Mouse (Mus musculus): ENCODE data around the gene Hoxa4. TPM values are rescaled to one million over a fixed set of nuclear protein-coding genes. Genes with fewer than 3 reads are reported as not detected.

Hoxa4 gene
- polyA plus RNA-seq, 1 experiment, result 0.44 TPM

DNA sequence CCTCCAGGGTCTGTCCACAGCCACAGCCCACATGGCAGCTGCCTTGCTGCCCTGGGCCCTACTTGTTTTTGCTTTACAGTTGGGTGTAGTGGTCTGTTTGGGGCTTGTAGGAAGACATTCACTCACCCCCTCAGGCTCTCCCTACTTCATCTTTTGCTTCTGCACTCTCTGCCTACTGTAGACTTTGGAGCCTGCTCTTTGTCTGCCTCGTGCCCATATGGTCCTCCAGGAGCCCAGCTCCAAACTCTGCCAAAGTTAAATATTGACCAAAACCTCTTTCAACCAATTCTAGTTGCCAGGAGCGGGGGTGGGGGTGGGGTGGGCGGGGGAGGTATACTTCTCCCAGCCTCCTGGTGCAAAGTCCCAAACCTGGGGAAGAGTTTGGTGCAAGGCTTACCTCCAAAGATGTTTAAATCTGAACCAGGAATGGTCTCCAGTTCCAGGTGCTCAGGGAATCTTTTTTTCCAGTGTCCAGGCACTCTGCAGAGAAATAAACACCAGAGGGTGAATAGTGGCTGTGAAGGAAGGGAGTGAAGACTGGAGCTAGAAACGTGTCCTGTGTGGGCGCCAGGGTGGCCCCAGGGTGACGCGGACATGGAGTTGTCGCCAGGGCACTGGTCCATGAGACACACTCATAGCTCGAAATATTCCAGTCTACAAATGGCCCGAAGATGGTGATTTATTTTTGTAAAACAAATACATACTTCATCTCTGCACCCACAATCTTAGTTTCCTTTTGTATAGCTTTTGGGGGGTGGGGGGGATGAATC is 8.1 kb downstream of the Hoxa4 start:
- Histone ChIP-seq H3K36me3 (replicated peaks; ENCODE audit: low read length) (no peaks in the 10 kb centered on the region), H3K27me3 (replicated peaks) (peaks cover 48% of the 10 kb centered on the region), H3K4me3 (replicated peaks) (no peak overlapping the region), H3K4me1 (no peaks in the 10 kb centered on the region), H3K9me3 (no peaks in the 10 kb centered on the region)
- no peak for TF ChIP-seq FLI1 (IDR thresholded peaks at IDR 0.05; ENCODE audit: low read length)
- TF ChIP-seq GATA1 (IDR thresholded peaks at IDR 0.05; ENCODE audit: borderline replicate concordance, low read length), result no peak

DNA sequence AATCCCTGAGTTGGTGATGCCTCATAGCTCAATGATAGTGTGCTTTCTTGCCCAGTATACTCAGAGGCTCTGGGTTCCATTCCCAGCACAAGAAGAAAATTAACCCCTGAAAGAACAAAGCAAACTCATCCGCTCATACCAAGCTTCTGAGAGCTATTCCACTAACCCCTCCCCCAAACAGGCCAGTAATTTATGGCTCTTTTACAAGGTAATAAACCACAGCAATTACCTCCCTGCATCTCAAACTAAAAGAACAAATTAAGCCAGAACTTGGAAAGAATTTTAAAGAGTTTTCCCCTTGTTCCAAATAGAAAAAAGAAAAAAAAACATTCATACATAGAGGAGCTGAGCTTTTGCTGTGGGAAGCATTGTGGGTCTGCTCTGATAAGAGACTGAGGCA is 8.8 kb downstream of the Hoxa4 start:
- TF ChIP-seq GATA1 (IDR thresholded peaks at IDR 0.05; ENCODE audit: borderline replicate concordance, low read length) (no peak), FLI1 (IDR thresholded peaks at IDR 0.05; ENCODE audit: low read length) (no peak)
- Histone ChIP-seq H3K4me1 (no peaks in the 10 kb centered on the region), H3K9me3 (0 out of 2 replicates have a peak, but pooled peaks cover 2% of the 10 kb centered on the region), H3K4me3 (replicated peaks) (no peak overlapping the region), H3K27me3 (replicated peaks) (peaks cover 49% of the 10 kb centered on the region), H3K36me3 (replicated peaks; ENCODE audit: low read length) (no peaks in the 10 kb centered on the region)

DNA sequence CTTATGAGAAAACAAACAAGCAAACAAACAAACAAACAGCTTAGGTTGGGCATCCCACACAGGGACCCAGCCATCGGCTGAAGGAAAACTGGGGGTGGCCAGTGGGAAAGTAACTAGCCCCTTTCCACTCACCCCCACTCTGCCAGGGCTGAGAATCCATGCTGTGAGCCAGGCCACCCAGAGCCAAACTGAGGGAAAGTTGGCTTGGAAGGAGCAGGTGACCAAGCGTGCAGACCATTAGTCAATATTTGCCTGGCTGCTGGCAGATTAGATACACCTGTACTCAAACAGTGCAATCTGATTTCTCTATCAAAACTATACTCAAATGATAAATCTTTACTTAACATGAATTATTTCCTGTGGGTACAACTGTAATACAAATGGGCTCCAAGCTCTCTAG is 9.5 kb downstream of the Hoxa4 start:
- H3K27me3 ChIP-seq (replicated peaks), result peaks cover 55% of the 10 kb centered on the region
- H3K4me3 ChIP-seq (replicated peaks), result no peak overlapping the region
- TF ChIP-seq GATA1 (IDR thresholded peaks at IDR 0.05; ENCODE audit: borderline replicate concordance, low read length), result no peak
- TF ChIP-seq FLI1 (IDR thresholded peaks at IDR 0.05; ENCODE audit: low read length), result no peak
- no peaks in the 10 kb centered on the region for H3K36me3 ChIP-seq (replicated peaks; ENCODE audit: low read length)
- peaks cover 7% of the 10 kb centered on the region; the same call in 1 of the 2 replicates for H3K9me3 ChIP-seq
- no peaks in the 10 kb centered on the region for H3K4me1 ChIP-seq

DNA sequence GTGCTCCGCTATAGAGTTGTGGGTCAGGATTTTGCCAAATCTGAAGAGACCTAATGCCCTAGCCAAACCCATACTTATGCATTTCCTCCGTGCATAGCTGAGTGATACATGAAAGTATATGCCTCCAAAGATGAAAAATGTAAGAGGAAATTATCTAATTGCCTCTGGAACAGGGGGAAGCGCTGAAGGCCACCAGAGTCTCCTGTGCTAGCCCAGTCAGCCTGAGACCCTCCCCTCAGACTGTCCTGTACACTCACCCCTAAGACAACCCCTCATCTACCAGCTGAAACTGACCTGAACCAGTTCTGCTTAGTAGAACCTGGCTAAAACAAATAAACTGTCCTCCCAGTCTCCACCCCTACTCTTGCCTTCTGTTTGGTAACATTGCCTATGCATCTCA is 10.8 kb downstream of the Hoxa4 start:
- H3K4me1 ChIP-seq, result no peaks in the 10 kb centered on the region
- peaks cover 53% of the 10 kb centered on the region for H3K27me3 ChIP-seq (replicated peaks)
- peaks cover 16% of the 10 kb centered on the region for H3K9me3 ChIP-seq
- TF ChIP-seq FLI1 (IDR thresholded peaks at IDR 0.05; ENCODE audit: low read length) (no peak), GATA1 (IDR thresholded peaks at IDR 0.05; ENCODE audit: borderline replicate concordance, low read length) (no peak)
- H3K4me3 ChIP-seq (replicated peaks), result no peak overlapping the region
- H3K36me3 ChIP-seq (replicated peaks; ENCODE audit: low read length), result no peaks in the 10 kb centered on the region

DNA sequence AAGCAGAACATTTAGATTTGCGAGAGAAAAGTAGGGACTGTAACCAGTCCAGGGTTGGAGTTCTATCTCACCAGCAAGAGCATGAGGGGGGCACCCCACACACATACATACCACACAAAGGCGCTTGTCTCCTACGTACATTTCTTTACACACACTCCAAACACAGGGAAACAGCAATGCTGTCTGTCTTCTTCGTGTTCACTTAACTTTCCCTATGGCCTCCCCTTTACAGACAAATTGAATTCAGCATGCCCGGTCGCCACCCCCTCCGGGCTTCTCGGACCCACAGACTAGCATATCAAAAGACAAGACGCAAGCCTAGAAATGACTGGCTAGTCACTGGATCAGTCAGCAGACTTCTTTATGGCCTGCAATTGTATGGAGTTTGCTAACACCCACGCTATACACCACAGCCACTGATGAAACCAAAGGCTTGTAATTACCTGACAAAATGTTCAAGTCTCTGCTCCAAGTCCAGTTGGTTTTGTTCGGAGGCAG is 11.3 kb downstream of the Hoxa4 start:
- Histone ChIP-seq H3K9me3 (peaks cover 18% of the 10 kb centered on the region), H3K4me1 (no peaks in the 10 kb centered on the region), H3K36me3 (replicated peaks; ENCODE audit: low read length) (no peaks in the 10 kb centered on the region), H3K27me3 (replicated peaks) (peaks cover 54% of the 10 kb centered on the region), H3K4me3 (replicated peaks) (no peak overlapping the region)
- TF ChIP-seq GATA1 (IDR thresholded peaks at IDR 0.05; ENCODE audit: borderline replicate concordance, low read length), result no peak
- TF ChIP-seq FLI1 (IDR thresholded peaks at IDR 0.05; ENCODE audit: low read length), result no peak

DNA sequence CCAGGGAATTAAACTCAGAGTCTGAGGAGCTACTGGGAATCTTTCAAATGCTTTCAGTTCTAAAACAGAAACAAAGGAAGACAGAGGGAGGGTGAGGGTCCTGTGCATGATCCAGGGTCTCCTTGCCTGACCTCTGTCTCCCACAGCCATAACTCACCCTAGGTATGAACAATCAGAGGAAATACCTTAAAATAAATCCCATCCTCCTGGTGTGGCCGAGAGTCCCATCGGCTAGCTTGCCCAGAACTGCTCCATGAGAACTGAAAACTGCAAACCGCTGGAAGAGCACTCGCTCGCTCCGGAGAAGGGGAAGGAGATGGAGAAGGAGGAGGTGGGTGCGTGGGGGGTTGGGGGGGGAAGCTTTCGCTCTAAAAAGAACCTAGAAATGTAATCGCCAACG is 11.9 kb downstream of the Hoxa4 start:
- H3K4me1 ChIP-seq, result no peaks in the 10 kb centered on the region
- H3K27me3 ChIP-seq (replicated peaks), result peaks cover 56% of the 10 kb centered on the region
- peaks cover 22% of the 10 kb centered on the region for H3K9me3 ChIP-seq
- no peak overlapping the region for H3K4me3 ChIP-seq (replicated peaks)
- no peak for TF ChIP-seq GATA1 (IDR thresholded peaks at IDR 0.05; ENCODE audit: borderline replicate concordance, low read length)
- TF ChIP-seq FLI1 (IDR thresholded peaks at IDR 0.05; ENCODE audit: low read length), result no peak
- H3K36me3 ChIP-seq (replicated peaks; ENCODE audit: low read length), result no peaks in the 10 kb centered on the region

DNA sequence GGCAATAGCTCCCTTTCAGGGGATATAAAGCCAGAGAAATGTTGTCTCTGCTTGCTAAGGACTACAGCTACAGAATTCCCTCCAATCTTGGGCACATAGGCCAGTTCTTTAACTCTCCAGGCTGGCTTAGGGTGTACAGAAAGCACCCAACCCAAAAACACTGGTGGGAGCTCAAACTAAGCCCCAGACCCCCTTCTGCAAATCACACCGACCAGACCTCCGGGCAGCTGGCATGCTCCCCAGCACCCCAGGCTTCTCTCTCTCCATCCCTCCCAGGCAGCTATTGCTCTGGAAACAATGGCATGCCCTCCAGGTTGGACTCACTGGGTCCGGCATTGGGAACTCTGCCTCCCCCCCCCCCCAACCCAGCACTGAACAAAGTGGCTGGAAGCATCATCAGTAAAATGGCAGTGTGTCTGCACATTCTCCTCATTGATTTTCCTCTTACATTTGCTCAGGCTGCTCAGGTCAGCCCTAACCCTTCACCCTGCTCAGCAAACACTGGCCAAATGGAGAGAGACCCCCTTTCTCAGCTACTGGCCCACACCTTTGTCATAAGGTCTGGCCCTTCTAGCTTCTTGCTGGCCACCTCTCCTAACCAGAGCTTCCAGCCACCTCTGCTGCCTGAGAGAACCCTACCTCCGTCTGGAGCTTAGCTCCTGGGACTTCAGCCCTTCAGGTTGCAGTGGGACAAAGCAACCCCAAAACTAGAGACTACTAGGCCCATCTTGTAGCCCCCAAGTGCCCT is 12.5 kb downstream of the Hoxa4 start:
- TF ChIP-seq GATA1 (IDR thresholded peaks at IDR 0.05; ENCODE audit: borderline replicate concordance, low read length), result no peak
- peaks cover 22% of the 10 kb centered on the region for H3K9me3 ChIP-seq
- no peak overlapping the region for H3K4me3 ChIP-seq (replicated peaks)
- no peaks in the 10 kb centered on the region for H3K4me1 ChIP-seq
- H3K36me3 ChIP-seq (replicated peaks; ENCODE audit: low read length), result no peaks in the 10 kb centered on the region
- peaks cover 51% of the 10 kb centered on the region for H3K27me3 ChIP-seq (replicated peaks)

DNA sequence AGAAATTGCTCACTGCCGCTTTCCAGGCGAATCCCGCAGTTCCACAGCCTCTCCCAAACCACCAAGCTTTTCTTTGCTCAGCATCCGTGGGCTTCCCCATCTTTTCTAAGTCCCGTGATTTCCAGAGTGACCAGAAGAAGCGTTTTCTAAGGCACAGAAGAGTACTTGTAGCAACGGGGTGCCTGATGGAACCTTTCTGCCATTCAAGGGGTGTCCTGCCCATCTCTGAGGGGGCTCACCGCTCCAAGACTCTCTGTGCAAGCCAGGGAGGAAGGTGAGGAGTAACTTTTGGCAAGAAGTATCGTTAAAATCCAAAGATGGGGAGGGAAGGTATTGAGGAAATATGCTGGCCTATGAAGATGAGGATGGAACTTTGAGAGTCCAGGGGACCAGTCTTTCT is 13.7 kb downstream of the Hoxa4 start:
- Histone ChIP-seq H3K36me3 (replicated peaks; ENCODE audit: low read length) (no peaks in the 10 kb centered on the region), H3K9me3 (peaks cover 22% of the 10 kb centered on the region), H3K4me1 (no peaks in the 10 kb centered on the region), H3K4me3 (replicated peaks) (no peak overlapping the region), H3K27me3 (replicated peaks) (peaks cover 45% of the 10 kb centered on the region)
- TF ChIP-seq FLI1 (IDR thresholded peaks at IDR 0.05; ENCODE audit: low read length) (no peak), GATA1 (IDR thresholded peaks at IDR 0.05; ENCODE audit: borderline replicate concordance, low read length) (no peak)

DNA sequence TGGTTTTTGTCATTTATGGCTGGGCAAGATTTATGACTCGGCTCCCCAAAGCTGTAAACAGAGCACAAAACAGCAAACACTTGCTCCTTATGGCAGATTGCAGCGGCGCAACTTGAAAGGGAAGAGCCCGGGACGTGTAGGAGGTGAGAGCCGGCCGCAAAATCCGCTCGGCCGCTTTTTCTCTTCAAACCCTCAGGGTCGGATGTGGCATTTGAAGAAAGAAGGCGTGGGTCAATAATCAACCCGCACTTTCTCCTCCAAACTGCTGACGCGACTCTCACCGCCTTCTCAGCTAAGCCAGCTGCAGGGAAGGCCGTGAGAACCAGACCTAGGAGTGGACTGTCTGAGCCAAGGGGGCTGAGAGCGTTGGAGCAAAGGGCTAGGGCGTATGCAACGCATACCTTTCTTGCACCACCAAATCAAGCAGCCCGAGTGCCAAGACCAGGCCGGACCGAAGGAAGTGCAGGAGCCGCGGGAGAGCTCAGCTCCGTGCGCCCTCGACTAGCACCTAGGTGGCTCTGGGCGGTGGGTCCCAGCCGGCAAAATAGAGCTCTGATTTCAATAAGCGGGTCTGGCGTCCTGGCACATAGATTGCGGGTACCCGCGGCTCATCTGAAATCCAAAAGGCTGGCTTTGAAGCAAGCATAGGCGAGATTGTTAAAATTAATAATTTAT is 14.4 kb downstream of the Hoxa4 start, which contains the start of gene 5730596B20Rik:
5730596B20Rik (plus strand) TSS at position 438 of the 675 bp plus-strand sequence.
- H3K36me3 ChIP-seq (replicated peaks; ENCODE audit: low read length), result no peaks in the 10 kb centered on the region
- H3K9me3 ChIP-seq, result peaks cover 28% of the 10 kb centered on the region
- H3K27me3 ChIP-seq (replicated peaks), result peaks cover 49% of the 10 kb centered on the region
- TF ChIP-seq GATA1 (IDR thresholded peaks at IDR 0.05; ENCODE audit: borderline replicate concordance, low read length), result no peak
- no peak for TF ChIP-seq FLI1 (IDR thresholded peaks at IDR 0.05; ENCODE audit: low read length)
- no peaks in the 10 kb centered on the region for H3K4me1 ChIP-seq
- no peak within 1 kb of the TSS for H3K4me3 ChIP-seq (replicated peaks)
